In genomic region chr12:33206300-33206699, GRCm38 (mm10) we compare ENCODE assay signal across 22 mouse cellular contexts. TPM values are rescaled to one million over a fixed set of nuclear protein-coding genes. Genes with fewer than 3 reads are reported as not detected.
DNase-seq lines count a peak whose midpoint lies in the region; ATAC-seq and TF ChIP-seq lines count a peak whose summit lies in the region.
"Had no signal": no experiment of that assay in that cellular context is flagged by ENCODE, and none has a peak within 500 bp of the region (broad histone marks: within the 10 kb centered on the region; RNA-seq: fewer than 3 reads in every experiment).

No protein-coding gene starts in this region.

- no peak for TF ChIP-seq POLR2A in liver, adult 2 months (IDR thresholded peaks at IDR 0.05; ENCODE audit: extremely low read depth, insufficient read depth, low read length)

- H3K9ac ChIP-seq in hindbrain, embryonic 13.5 days = no peak overlapping the region
- H3K9ac ChIP-seq in kidney, embryonic 16.5 days (replicated peaks; ENCODE audit: low read length) = no peak overlapping the region
- H3K9ac ChIP-seq in liver, adult 2 months (ENCODE audit: low read depth, low read length) = no peak overlapping the region
- H3K9ac ChIP-seq: embryonic facial prominence, embryonic 13.5 days; embryonic facial prominence, embryonic 15.5 days; forebrain, embryonic 12.5 days; forebrain, embryonic 15.5 days had no signal

- no peak for DNase-seq in hindbrain, embryonic 10.5 days (ENCODE audit: low spot score)
- DNase-seq in kidney, adult 9 months = peak; percentile 41
- DNase-seq in liver, adult 2 months (ENCODE audit: extremely low read depth, low read depth, low spot score) = peak; percentile 11
- DNase-seq in liver = no peak
- DNase-seq: adrenal gland, adult 2 months; adrenal gland, postnatal 10 days; adrenal gland, postnatal 25 days; cerebellum, adult 11 months; cerebellum, adult 18-20 months; cerebellum, adult 8-10 months; cerebellum, adult 9-11 months; cerebellum, postnatal 14 days; cerebellum, postnatal 36 days; embryo, embryonic 11 days had no signal

- ATAC-seq in hindbrain, embryonic 13.5 days (ENCODE audit: low FRiP score) = no peak
- ATAC-seq in kidney, embryonic 16.5 days (ENCODE audit: low FRiP score, low TSS enrichment) = no peak
- ATAC-seq: forebrain, embryonic 15.5 days had no signal

- H3K27me3 ChIP-seq in hindbrain, embryonic 13.5 days = no peaks in the 10 kb centered on the region
- no peaks in the 10 kb centered on the region for H3K27me3 ChIP-seq in hindbrain, embryonic 10.5 days (ENCODE audit: insufficient read depth, poor library complexity, severe bottlenecking)
- H3K27me3 ChIP-seq in kidney, embryonic 16.5 days (ENCODE audit: insufficient read depth, low read length) = no peaks in the 10 kb centered on the region
- no peaks in the 10 kb centered on the region for H3K27me3 ChIP-seq in liver, adult 2 months (ENCODE audit: control insufficient read depth, insufficient read depth, low read length)
- H3K27me3 ChIP-seq: embryonic facial prominence, embryonic 13.5 days; embryonic facial prominence, embryonic 15.5 days; forebrain, embryonic 12.5 days; forebrain, embryonic 15.5 days had no signal

- H3K4me3 ChIP-seq in hindbrain, embryonic 13.5 days = no peak overlapping the region
- no peak overlapping the region for H3K4me3 ChIP-seq in hindbrain, embryonic 10.5 days
- no peak overlapping the region for H3K4me3 ChIP-seq in kidney, embryonic 16.5 days (ENCODE audit: low read length)
- no peak overlapping the region for H3K4me3 ChIP-seq in liver, adult 2 months (ENCODE audit: insufficient read depth, low read depth, low read length)
- H3K4me3 ChIP-seq: embryonic facial prominence, embryonic 13.5 days; embryonic facial prominence, embryonic 15.5 days; erythroblast, embryonic 14.5 days; forebrain, embryonic 10.5 days; forebrain, embryonic 12.5 days; forebrain, embryonic 15.5 days had no signal

- WGBS in hindbrain, embryonic 13.5 days = 85% methylated on average over 6 of the region's 6 CpGs
- whole genome bisulfite sequencing in hindbrain, embryonic 10.5 days = 94% methylated on average over 6 of the region's 6 CpGs
- WGBS in kidney, embryonic 16.5 days = 86% methylated on average over 6 of the region's 6 CpGs
- 85% methylated on average over 6 of the region's 6 CpGs for WGBS in liver, adult 2 months

- H3K9me3 ChIP-seq in hindbrain, embryonic 13.5 days = no peaks in the 10 kb centered on the region
- H3K9me3 ChIP-seq in hindbrain, embryonic 10.5 days = no peaks in the 10 kb centered on the region
- no peaks in the 10 kb centered on the region for H3K9me3 ChIP-seq in kidney, embryonic 16.5 days (ENCODE audit: low read length)
- H3K9me3 ChIP-seq: embryonic facial prominence, embryonic 13.5 days; embryonic facial prominence, embryonic 15.5 days; forebrain, embryonic 10.5 days; forebrain, embryonic 12.5 days; forebrain, embryonic 15.5 days had no signal

- H3K79me2 ChIP-seq in liver, adult 2 months (ENCODE audit: control insufficient read depth, insufficient read depth, low read length) = no peaks in the 10 kb centered on the region

- H3K4me2 ChIP-seq in hindbrain, embryonic 13.5 days = no peak overlapping the region
- no peak overlapping the region for H3K4me2 ChIP-seq in kidney, embryonic 16.5 days (replicated peaks; ENCODE audit: low read depth, low read length)
- H3K4me2 ChIP-seq: embryonic facial prominence, embryonic 13.5 days; embryonic facial prominence, embryonic 15.5 days; forebrain, embryonic 12.5 days; forebrain, embryonic 15.5 days had no signal

- H3K36me3 ChIP-seq in hindbrain, embryonic 13.5 days = no peaks in the 10 kb centered on the region
- 0 out of 2 replicates have a peak, but pooled peaks cover 5% of the 10 kb centered on the region for H3K36me3 ChIP-seq in hindbrain, embryonic 10.5 days
- H3K36me3 ChIP-seq in kidney, embryonic 16.5 days (ENCODE audit: insufficient read depth, low read length) = no peaks in the 10 kb centered on the region
- H3K36me3 ChIP-seq in liver, adult 2 months (ENCODE audit: control insufficient read depth, insufficient read depth, low read length) = no peaks in the 10 kb centered on the region
- H3K36me3 ChIP-seq: embryonic facial prominence, embryonic 13.5 days; embryonic facial prominence, embryonic 15.5 days; forebrain, embryonic 15.5 days had no signal

- peak overlapping the region; percentile 42; the same call in 1 of the 2 replicates for H3K27ac ChIP-seq in hindbrain, embryonic 13.5 days
- no peak overlapping the region for H3K27ac ChIP-seq in hindbrain, embryonic 10.5 days
- no peak overlapping the region for H3K27ac ChIP-seq in kidney, embryonic 16.5 days (ENCODE audit: low read length)
- H3K27ac ChIP-seq in liver, adult 2 months (replicated peaks; ENCODE audit: insufficient read depth, low read depth, low read length) = no peak overlapping the region
- H3K27ac ChIP-seq: embryonic facial prominence, embryonic 13.5 days; embryonic facial prominence, embryonic 15.5 days; forebrain, embryonic 10.5 days; forebrain, embryonic 12.5 days; forebrain, embryonic 15.5 days had no signal

- peaks cover 34% of the 10 kb centered on the region for H3K4me1 ChIP-seq in hindbrain, embryonic 13.5 days (replicated peaks)
- H3K4me1 ChIP-seq in hindbrain, embryonic 10.5 days (replicated peaks) = peaks cover 30% of the 10 kb centered on the region
- 0 out of 2 replicates have a peak, but pooled peaks cover 2% of the 10 kb centered on the region for H3K4me1 ChIP-seq in kidney, embryonic 16.5 days (ENCODE audit: insufficient read depth, low read length)
- H3K4me1 ChIP-seq in liver, adult 2 months (ENCODE audit: control insufficient read depth, insufficient read depth, low read length) = no peaks in the 10 kb centered on the region

- no peak for TF ChIP-seq CTCF in liver, adult 2 months (IDR thresholded peaks at IDR 0.05; ENCODE audit: low read depth, low read length)

RNA-seq across cellular contexts. Expression of gene Atxn7l1, which starts 58.8 kb away (rescaled TPM):
- 19.9 and 22.4 TPM in 2 replicates for polyA plus RNA-seq in hindbrain, embryonic 13.5 days (2015; fragmentation: Nextera tagmentation; extraction: Ambion mirVana)
- 11.2 and 12.7 TPM in 2 replicates for polyA plus RNA-seq in hindbrain, embryonic 10.5 days (2016; fragmentation: Nextera tagmentation; extraction: Ambion mirVana)
- 9.9 and 15.4 TPM in 2 replicates for polyA plus RNA-seq in kidney, embryonic 16.5 days (2015; fragmentation: Nextera tagmentation; extraction: Ambion mirVana)
- 6.1 and 7.9 TPM in 2 replicates for total RNA-seq in liver, adult 2 months (2014; rRNA removed)
- polyA plus RNA-seq in liver, adult 2 months (2012; rRNA removed) = 10.1 and 16.2 TPM in 2 replicates

Comparison
In these comparisons a context has a peak if more than half of its experiments do, and no peak if none do; other contexts are left out.
1. DNase-seq: peak in kidney, adult 9 months (single experiment) and liver, adult 2 months (single experiment); none in hindbrain, embryonic 10.5 days (single experiment) and liver (single experiment).